Mouse (Mus musculus): ENCODE measurements at regions not wholly inside any gene's neighbourhood (a gene's known extent, or its start where the extent isn't known, plus 50 kb on each side); places are given as distances from the start of the nearest gene placed in this dataset.

DNA sequence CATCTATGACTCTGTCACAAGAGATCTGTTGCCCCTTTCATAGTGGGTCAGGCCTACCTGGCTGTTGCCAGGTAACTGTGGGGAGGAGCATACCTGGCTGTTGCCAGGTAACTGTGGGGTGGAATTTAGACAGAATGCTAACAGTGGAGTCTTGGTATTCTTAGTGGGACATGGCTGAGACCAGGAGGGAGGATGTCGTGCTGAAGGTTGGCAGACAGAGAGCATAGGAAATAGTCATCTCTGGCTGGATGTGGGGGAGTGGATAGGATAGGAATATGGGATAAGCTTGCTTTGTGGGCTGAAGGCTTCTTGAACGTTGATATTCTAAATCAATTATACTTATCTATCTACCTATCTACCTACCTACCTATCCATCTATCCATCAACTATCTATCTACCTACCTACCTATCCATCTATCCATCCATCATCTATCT, 79.2 kb upstream of the Cpsf6 start:
- no peak for ATAC-seq (ENCODE audit: insufficient number of reproducible peaks, low FRiP score, low TSS enrichment, low read depth)

GRCm38 (mm10) chr10:117458271-117459040, 78.6 kb upstream of the Cpsf6 start:
- ATAC-seq (ENCODE audit: insufficient number of reproducible peaks, low FRiP score, low TSS enrichment, low read depth) (no peak), DNase-seq (ENCODE audit: low spot score) (no peak)
- no peaks in the 10 kb centered on the region for H3K4me1 ChIP-seq (ENCODE audit: control insufficient read depth, insufficient read depth, low read length)
- H3K4me2 ChIP-seq (ENCODE audit: low read depth, severe bottlenecking): no peak overlapping the region
- no peak overlapping the region for H3K27ac ChIP-seq (replicated peaks; ENCODE audit: low read depth, low read length)
- H3K27me3 ChIP-seq (ENCODE audit: control insufficient read depth, insufficient read depth, low read length): no peaks in the 10 kb centered on the region
- 91% methylated on average over 11 of the region's 11 CpGs for WGBS
- H3K4me3 ChIP-seq (ENCODE audit: low read depth, low read length): no peak overlapping the region
- H3K9me3 ChIP-seq (ENCODE audit: control insufficient read depth, low read length): no peaks in the 10 kb centered on the region
- no peaks in the 10 kb centered on the region for H3K36me3 ChIP-seq (ENCODE audit: control insufficient read depth, insufficient read depth, low read length)
- no peak overlapping the region for H3K9ac ChIP-seq (ENCODE audit: low read length)

More for the DNA sequence above, 79.2 kb upstream of the Cpsf6 start:
- H3K27me3 ChIP-seq (ENCODE audit: control insufficient read depth, insufficient read depth, low read length): no peaks in the 10 kb centered on the region
- H3K9me3 ChIP-seq (ENCODE audit: control insufficient read depth, low read length): no peaks in the 10 kb centered on the region
- 96% methylated on average over 2 of the region's 2 CpGs for WGBS
- H3K4me3 ChIP-seq (ENCODE audit: low read depth, low read length): no peak overlapping the region
- H3K4me2 ChIP-seq (ENCODE audit: low read depth, severe bottlenecking): no peak overlapping the region
- DNase-seq (ENCODE audit: low spot score): no peak
- no peak overlapping the region for H3K9ac ChIP-seq (ENCODE audit: low read length)
- no peaks in the 10 kb centered on the region for H3K4me1 ChIP-seq (ENCODE audit: control insufficient read depth, insufficient read depth, low read length)
- no peak overlapping the region for H3K27ac ChIP-seq (replicated peaks; ENCODE audit: low read depth, low read length)
- no peaks in the 10 kb centered on the region for H3K36me3 ChIP-seq (ENCODE audit: control insufficient read depth, insufficient read depth, low read length)

DNA sequence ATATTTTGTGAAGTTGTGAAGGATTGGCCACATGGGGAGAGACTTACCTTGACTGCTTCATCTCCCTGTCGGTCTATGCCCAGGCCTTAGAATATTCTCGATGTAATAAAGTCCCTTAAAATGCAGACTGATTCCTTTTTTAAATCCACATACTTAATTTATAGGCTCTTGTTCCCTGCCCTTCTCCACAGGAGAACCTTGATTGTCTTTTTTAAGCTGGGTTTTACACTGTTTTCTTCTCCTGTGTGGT, 77.8 kb upstream of the Cpsf6 start:
- DNase-seq (ENCODE audit: low spot score) (no peak), ATAC-seq (ENCODE audit: insufficient number of reproducible peaks, low FRiP score, low TSS enrichment, low read depth) (no peak)
- no peaks in the 10 kb centered on the region for H3K36me3 ChIP-seq (ENCODE audit: control insufficient read depth, insufficient read depth, low read length)
- no peak overlapping the region for H3K4me2 ChIP-seq (ENCODE audit: low read depth, severe bottlenecking)
- no peaks in the 10 kb centered on the region for H3K9me3 ChIP-seq (ENCODE audit: control insufficient read depth, low read length)
- no peak overlapping the region for H3K9ac ChIP-seq (ENCODE audit: low read length)
- H3K27ac ChIP-seq (replicated peaks; ENCODE audit: low read depth, low read length): no peak overlapping the region
- 54% methylated on average over 2 of the region's 2 CpGs for WGBS
- no peak overlapping the region for H3K4me3 ChIP-seq (ENCODE audit: low read depth, low read length)
- H3K27me3 ChIP-seq (ENCODE audit: control insufficient read depth, insufficient read depth, low read length): no peaks in the 10 kb centered on the region
- H3K4me1 ChIP-seq (ENCODE audit: control insufficient read depth, insufficient read depth, low read length): no peaks in the 10 kb centered on the region

- H3K27me3 ChIP-seq (ENCODE audit: control insufficient read depth, insufficient read depth, low read length): no peaks in the 10 kb centered on the region
- ATAC-seq (ENCODE audit: insufficient number of reproducible peaks, low FRiP score, low TSS enrichment, low read depth): no peak
- no peak overlapping the region for H3K27ac ChIP-seq (replicated peaks; ENCODE audit: low read depth, low read length)
- no peaks in the 10 kb centered on the region for H3K36me3 ChIP-seq (ENCODE audit: control insufficient read depth, insufficient read depth, low read length)
- H3K9ac ChIP-seq (ENCODE audit: low read length): no peak overlapping the region
- H3K4me1 ChIP-seq (ENCODE audit: control insufficient read depth, insufficient read depth, low read length): no peaks in the 10 kb centered on the region
- H3K4me2 ChIP-seq (ENCODE audit: low read depth, severe bottlenecking): no peak overlapping the region
- no peak for DNase-seq (ENCODE audit: low spot score)
- 50% methylated on average over 18 of the region's 18 CpGs for WGBS
- H3K9me3 ChIP-seq (ENCODE audit: control insufficient read depth, low read length): no peaks in the 10 kb centered on the region
- H3K4me3 ChIP-seq (ENCODE audit: low read depth, low read length): no peak overlapping the region
Observed at GRCm38 (mm10) chr10:117456904-117457700, 77.3 kb upstream of the Cpsf6 start.

- no peaks in the 10 kb centered on the region for H3K9me3 ChIP-seq (ENCODE audit: control insufficient read depth, low read length)
- H3K4me1 ChIP-seq (ENCODE audit: control insufficient read depth, insufficient read depth, low read length): no peaks in the 10 kb centered on the region
- ATAC-seq (ENCODE audit: insufficient number of reproducible peaks, low FRiP score, low TSS enrichment, low read depth): no peak
- no peak overlapping the region for H3K4me3 ChIP-seq (ENCODE audit: low read depth, low read length)
- no peak overlapping the region for H3K27ac ChIP-seq (replicated peaks; ENCODE audit: low read depth, low read length)
- WGBS: 79% methylated on average over 8 of the region's 8 CpGs
- H3K36me3 ChIP-seq (ENCODE audit: control insufficient read depth, insufficient read depth, low read length): no peaks in the 10 kb centered on the region
- H3K4me2 ChIP-seq (ENCODE audit: low read depth, severe bottlenecking): no peak overlapping the region
- no peak for DNase-seq (ENCODE audit: low spot score)
- H3K9ac ChIP-seq (ENCODE audit: low read length): no peak overlapping the region
- no peaks in the 10 kb centered on the region for H3K27me3 ChIP-seq (ENCODE audit: control insufficient read depth, insufficient read depth, low read length)
Observed at GRCm38 (mm10) chr10:117456427-117456826, 76.6 kb upstream of the Cpsf6 start.

DNA sequence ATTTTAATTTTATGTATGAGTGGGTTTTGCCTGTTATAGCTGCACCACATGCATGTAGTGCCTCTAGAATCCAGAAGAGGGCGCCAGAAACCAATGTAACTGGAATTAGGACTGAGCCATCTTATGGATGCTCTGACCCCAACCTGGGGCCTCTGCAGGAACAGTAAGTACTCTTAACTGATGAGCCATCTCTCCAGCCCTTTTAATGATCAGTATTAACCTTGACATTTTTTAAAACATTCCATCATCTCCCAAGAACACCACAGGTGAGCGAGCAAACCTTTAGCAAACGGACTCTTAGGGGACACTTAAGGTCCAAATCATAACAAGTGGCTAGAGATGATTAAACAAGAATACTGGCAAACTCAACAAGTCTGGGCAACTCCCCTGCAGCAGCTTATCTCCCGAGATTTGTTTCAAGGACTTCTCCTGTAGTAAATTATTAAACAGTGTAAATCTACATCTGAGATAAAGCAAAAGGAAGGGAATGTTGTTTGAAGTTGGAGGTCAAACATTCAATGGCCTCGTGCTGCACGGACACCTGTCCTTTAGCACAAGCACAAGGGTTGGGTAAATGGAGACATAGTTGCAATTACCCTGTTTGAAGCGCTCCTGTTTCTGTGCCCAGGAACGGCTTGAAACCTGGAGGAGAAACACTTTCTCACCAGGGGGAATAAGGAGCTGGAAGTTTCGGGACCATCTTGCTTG, 75.9 kb upstream of the Cpsf6 start:
- Histone ChIP-seq H3K9ac (ENCODE audit: low read length) (no peak overlapping the region), H3K4me1 (ENCODE audit: control insufficient read depth, insufficient read depth, low read length) (no peaks in the 10 kb centered on the region), H3K4me3 (ENCODE audit: low read depth, low read length) (no peak overlapping the region), H3K9me3 (ENCODE audit: control insufficient read depth, low read length) (no peaks in the 10 kb centered on the region), H3K27ac (replicated peaks; ENCODE audit: low read depth, low read length) (no peak overlapping the region), H3K36me3 (ENCODE audit: control insufficient read depth, insufficient read depth, low read length) (no peaks in the 10 kb centered on the region), H3K27me3 (ENCODE audit: control insufficient read depth, insufficient read depth, low read length) (no peaks in the 10 kb centered on the region), H3K4me2 (ENCODE audit: low read depth, severe bottlenecking) (no peak overlapping the region)
- no peak for ATAC-seq (ENCODE audit: insufficient number of reproducible peaks, low FRiP score, low TSS enrichment, low read depth)
- peak; percentile 82 for DNase-seq (ENCODE audit: low spot score)
- WGBS: 78% methylated on average over 9 of the region's 9 CpGs

DNA sequence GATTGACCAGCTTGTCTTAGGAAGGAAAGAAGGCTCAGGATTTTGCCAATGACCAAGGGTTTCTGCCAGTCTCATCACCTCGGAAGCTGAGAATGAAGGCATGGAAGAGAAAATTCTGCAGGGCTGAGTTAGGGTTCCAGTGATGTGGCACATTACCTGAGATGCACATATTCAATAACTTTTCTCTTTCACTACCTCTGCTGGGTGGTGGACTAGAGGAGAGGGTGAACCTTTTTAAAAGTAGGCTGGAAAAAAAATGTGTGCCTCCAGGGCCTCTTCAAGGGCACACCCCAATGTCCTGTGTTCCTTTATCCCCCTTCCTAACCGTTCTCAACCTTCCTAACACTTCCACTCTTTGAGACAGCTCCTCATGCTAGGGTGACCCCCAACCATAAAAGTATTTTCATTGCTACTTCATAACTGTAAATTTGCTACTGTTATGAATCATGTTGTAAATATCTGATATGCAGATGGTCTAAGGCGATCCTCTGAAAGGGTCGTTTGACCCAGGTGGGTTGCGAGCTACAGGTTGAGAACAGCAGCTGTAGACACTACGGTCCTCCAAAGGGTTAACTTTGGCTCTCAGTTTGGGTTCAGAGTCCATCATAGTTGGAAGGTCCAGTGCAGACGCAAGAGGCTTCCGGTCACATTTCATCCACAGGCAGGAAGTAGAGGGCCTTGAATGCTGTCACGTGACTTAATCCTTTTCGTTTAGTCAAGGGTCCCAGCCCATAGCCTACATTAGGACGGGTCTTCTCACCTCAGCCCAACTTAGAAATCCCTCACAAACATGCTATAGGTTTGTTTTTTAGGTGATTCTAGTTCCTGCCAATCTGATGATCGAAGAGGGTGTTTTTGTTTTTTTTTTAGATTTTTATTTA, 75.1 kb upstream of the Cpsf6 start:
- Histone ChIP-seq H3K4me1 (ENCODE audit: control insufficient read depth, insufficient read depth, low read length) (no peaks in the 10 kb centered on the region), H3K4me2 (ENCODE audit: low read depth, severe bottlenecking) (no peak overlapping the region), H3K4me3 (ENCODE audit: low read depth, low read length) (no peak overlapping the region), H3K27ac (replicated peaks; ENCODE audit: low read depth, low read length) (no peak overlapping the region), H3K9me3 (ENCODE audit: control insufficient read depth, low read length) (no peaks in the 10 kb centered on the region), H3K36me3 (ENCODE audit: control insufficient read depth, insufficient read depth, low read length) (no peaks in the 10 kb centered on the region), H3K9ac (ENCODE audit: low read length) (no peak overlapping the region), H3K27me3 (ENCODE audit: control insufficient read depth, insufficient read depth, low read length) (no peaks in the 10 kb centered on the region)
- ATAC-seq (ENCODE audit: insufficient number of reproducible peaks, low FRiP score, low TSS enrichment, low read depth): no peak
- no peak for DNase-seq (ENCODE audit: low spot score)
- 70% methylated on average over 12 of the region's 12 CpGs for WGBS

DNA sequence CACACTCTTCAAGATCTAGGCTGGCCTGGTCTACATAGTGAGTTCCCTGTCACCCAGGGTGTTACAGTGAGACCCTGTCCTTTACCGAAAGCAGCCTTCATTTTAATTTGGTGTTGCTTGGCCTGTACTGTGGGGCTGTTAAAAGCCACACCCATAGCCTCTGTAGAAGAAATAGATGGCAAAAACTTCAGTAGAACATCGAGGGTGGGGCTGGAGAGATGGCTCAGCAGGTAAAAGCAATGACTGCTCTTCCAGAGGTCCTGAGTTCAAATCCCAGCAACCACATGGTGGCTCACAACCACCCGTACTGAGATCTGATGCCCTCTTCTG, 74.3 kb upstream of the Cpsf6 start:
- Histone ChIP-seq H3K36me3 (ENCODE audit: control insufficient read depth, insufficient read depth, low read length) (no peaks in the 10 kb centered on the region), H3K9me3 (ENCODE audit: control insufficient read depth, low read length) (no peaks in the 10 kb centered on the region), H3K9ac (ENCODE audit: low read length) (no peak overlapping the region), H3K4me2 (ENCODE audit: low read depth, severe bottlenecking) (no peak overlapping the region), H3K4me1 (ENCODE audit: control insufficient read depth, insufficient read depth, low read length) (no peaks in the 10 kb centered on the region), H3K4me3 (ENCODE audit: low read depth, low read length) (no peak overlapping the region), H3K27ac (replicated peaks; ENCODE audit: low read depth, low read length) (no peak overlapping the region), H3K27me3 (ENCODE audit: control insufficient read depth, insufficient read depth, low read length) (no peaks in the 10 kb centered on the region)
- no peak for ATAC-seq (ENCODE audit: insufficient number of reproducible peaks, low FRiP score, low TSS enrichment, low read depth)
- no peak for DNase-seq (ENCODE audit: low spot score)
- 93% methylated on average over 3 of the region's 3 CpGs for WGBS
